Mouse (Mus musculus) heart, embryonic 11.5 days (tissue): Measurements from ENCODE around the gene Rasd2. TPM values are rescaled to one million over a fixed set of nuclear protein-coding genes. Genes with fewer than 3 reads are reported as not detected.
A peak's percentile ranks its signal among the peaks of the same experiment; 100 is the strongest.

Experiments used
- ATAC-seq: fragments of 200-750 bp; cut with Nextera tagmentation; replicated peaks from 2 replicates; pipeline ENCODE4 v1.8.0; 2017; ENCODE audit warnings: moderate library complexity; ENCODE audit not compliant: insufficient number of reproducible peaks, low FRiP score, low TSS enrichment
- H3K27ac ChIP-seq: fragments of 300-500 bp; sonication (generic); 2 replicates; pipeline ENCODE4 v1.5.1; 2014; ENCODE audit warnings: mild to moderate bottlenecking, low read depth, low read length
- H3K27me3 ChIP-seq: fragments of 300-500 bp; sonication (generic); 2 replicates; pipeline ENCODE4 v1.6.1; 2014; ENCODE audit warnings: mild to moderate bottlenecking, low read length, mixed read lengths; ENCODE audit not compliant: control insufficient read depth, insufficient read depth
- H3K36me3 ChIP-seq: fragments of 300-500 bp; sonication (generic); 2 replicates; pipeline ENCODE4 v1.6.1; 2014; ENCODE audit warnings: mild to moderate bottlenecking, low read length, moderate library complexity, mixed read lengths; ENCODE audit not compliant: control insufficient read depth, insufficient read depth
- H3K4me1 ChIP-seq: fragments of 300-500 bp; sonication (generic); 2 replicates; pipeline ENCODE4 v1.6.1; 2014; ENCODE audit warnings: low read length; ENCODE audit not compliant: control insufficient read depth, insufficient read depth
- H3K4me2 ChIP-seq: fragments of 300-500 bp; sonication (generic); 2 replicates; pipeline ENCODE4 v1.6.1; 2014; ENCODE audit warnings: mild to moderate bottlenecking, moderate library complexity
- H3K4me3 ChIP-seq: fragments of 300-500 bp; sonication (generic); 2 replicates; pipeline ENCODE4 v1.5.1; 2014; ENCODE audit warnings: low read depth, low read length
- H3K9ac ChIP-seq: fragments of 300-500 bp; sonication (generic); 2 replicates; pipeline ENCODE4 v1.6.1; 2014; ENCODE audit warnings: mild to moderate bottlenecking, low read depth, low read length, moderate library complexity
- H3K9me3 ChIP-seq: fragments of 300-500 bp; sonication (generic); replicated peaks from 2 replicates; pipeline ENCODE4 v1.6.1; 2016; ENCODE audit warnings: low read length; ENCODE audit not compliant: control insufficient read depth
- WGBS: fragments of 180-500 bp; shearing (Covaris S2); extraction: QIAGEN DNeasy Blood & Tissue Kit; methylation state at CpG from one replicate; pipeline ENCODE4 v1.1.7; 2014; ENCODE audit not compliant: insufficient replicate concordance; 5-methylcytosine and 5-hydroxymethylcytosine counted together
- polyA plus RNA-seq: library from polyadenylated mRNA; unstranded; fragments of >200 nt; fragmentation: Nextera tagmentation; extraction: Ambion mirVana; gene quantifications from 2 replicates; pipeline ENCODE4 v1.2.1, GENCODE M21; 2014

Gene Rasd2
- polyA plus RNA-seq, 1 experiment from 2014 or later = 0.16 TPM

DNA sequence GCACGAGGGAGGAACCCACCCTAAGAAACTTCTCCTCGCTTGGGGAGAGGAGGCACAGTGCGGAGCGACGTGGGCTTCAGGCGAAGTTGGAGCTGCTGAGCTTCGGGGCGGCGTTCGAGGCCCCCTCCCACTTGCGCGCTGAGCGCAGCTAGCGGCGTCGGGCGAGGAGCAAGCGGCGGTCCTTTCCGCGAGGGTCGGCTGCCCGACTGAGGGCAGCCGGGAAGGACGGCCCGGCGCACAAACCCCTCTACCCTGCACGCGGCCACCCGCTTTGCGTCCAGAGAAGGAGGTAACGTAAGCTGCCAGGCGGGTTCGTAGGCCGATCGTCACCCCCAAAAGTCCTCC lies 465 bp upstream of the Rasd2 start:
- H3K4me3 ChIP-seq = peak overlapping the region; percentile 55
- peaks cover 7% of the 10 kb centered on the region for H3K4me1 ChIP-seq
- H3K27me3 ChIP-seq = peaks cover 62% of the 10 kb centered on the region
- ATAC-seq = no peak; the same call in 1 of the 2 replicates
- no peaks in the 10 kb centered on the region for H3K9me3 ChIP-seq
- no peak overlapping the region for H3K27ac ChIP-seq
- H3K4me2 ChIP-seq = peak overlapping the region; percentile 97
- under 1% methylated on average over 36 of the region's 36 CpGs for WGBS
- peak overlapping the region; percentile 28; the same call in 1 of the 2 replicates for H3K9ac ChIP-seq
- no peaks in the 10 kb centered on the region for H3K36me3 ChIP-seq

DNA sequence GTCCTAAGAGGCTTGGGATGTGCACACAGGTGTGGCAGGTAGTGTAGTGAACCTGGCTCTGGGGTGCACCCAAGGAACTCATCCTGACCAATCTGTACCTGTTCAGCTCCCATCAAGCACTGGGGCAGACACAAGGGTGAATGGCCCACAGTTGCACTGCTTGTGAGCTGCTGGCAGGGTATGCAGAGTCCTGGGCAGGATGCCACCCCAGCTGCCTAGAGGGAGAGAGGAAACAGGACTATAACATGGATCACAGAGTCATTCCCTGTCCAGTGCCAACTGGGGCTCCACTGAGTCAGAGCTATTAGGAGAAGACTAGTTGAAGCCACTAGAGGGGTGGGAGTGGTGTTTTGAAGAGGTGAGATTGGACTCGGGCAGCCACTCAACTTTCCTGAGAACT lies 1.3 kb downstream of the Rasd2 start:
- WGBS = 50% methylated on average over 1 of the region's 1 CpGs
- Histone ChIP-seq H3K4me3 (no peak overlapping the region), H3K9me3 (no peaks in the 10 kb centered on the region), H3K4me2 (no peak overlapping the region), H3K9ac (no peak overlapping the region), H3K36me3 (no peaks in the 10 kb centered on the region), H3K4me1 (peaks cover 7% of the 10 kb centered on the region), H3K27ac (no peak overlapping the region), H3K27me3 (peaks cover 62% of the 10 kb centered on the region)
- ATAC-seq = no peak

DNA sequence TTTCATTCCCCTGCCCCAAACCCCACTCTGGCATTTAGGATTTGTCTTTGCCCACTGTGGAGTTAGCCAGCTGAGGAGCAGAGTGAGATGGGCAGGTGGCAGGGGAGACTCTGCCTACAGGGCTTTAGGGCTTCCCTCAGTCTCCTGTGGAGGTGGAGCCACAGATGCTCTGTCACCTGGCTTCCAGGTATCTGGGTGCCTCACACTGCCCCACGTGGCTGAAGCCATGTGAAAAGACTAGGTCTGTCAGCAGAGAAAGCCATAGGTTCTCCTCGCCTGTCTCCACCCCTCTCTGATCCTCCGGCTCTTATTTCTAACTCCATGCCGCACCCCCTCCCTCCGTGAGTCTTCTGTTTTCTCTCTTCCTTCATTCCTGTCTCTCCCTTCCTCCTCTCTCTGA lies 2.2 kb downstream of the Rasd2 start:
- Histone ChIP-seq H3K9me3 (no peaks in the 10 kb centered on the region), H3K4me2 (no peak overlapping the region), H3K36me3 (no peaks in the 10 kb centered on the region), H3K27ac (no peak overlapping the region), H3K4me3 (no peak overlapping the region), H3K4me1 (peaks cover 7% of the 10 kb centered on the region), H3K27me3 (peaks cover 58% of the 10 kb centered on the region), H3K9ac (no peak overlapping the region)
- WGBS = 8% methylated on average over 5 of the region's 5 CpGs
- ATAC-seq = no peak

DNA sequence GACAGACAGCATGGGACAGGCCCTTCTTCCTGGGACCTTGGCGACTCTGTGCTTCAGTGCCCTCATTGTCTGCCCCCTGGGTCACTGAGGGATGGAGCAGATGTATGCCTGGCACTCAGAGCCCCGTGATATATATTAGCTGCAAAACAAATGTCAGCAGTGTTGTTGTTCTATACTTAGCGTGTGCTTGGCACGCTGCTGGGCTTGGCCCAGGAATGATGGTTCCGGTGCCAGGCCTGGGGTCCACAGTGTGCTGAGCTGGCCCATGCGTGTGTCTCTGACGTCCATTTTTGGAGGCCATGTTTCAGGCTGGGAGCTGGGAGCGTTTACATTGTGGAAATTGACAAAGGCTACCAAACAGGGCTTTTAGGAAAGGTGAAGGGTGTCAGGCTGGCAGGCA lies 3.1 kb downstream of the Rasd2 start:
- Histone ChIP-seq H3K27me3 (peaks cover 54% of the 10 kb centered on the region), H3K27ac (no peak overlapping the region)
- WGBS = 84% methylated on average over 8 of the region's 8 CpGs

DNA sequence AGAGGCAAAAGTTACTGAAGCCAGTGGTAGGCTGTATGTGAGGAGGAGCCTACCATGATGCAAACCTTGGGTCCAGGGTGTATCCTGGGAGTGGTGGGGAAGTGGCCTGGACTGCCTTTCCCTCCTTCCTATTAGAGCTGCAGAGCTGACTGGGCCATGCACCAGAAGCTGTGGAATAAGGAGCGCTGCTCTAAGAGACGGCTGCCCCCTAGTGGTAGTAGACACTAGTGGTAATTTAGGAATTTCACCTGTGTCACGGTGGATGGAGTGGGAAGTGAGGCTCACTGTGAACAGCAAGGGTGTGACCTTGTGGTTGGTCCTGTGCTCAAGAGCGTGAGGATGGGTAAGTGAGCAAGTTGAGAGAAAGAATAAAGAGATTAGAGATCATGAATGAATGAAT lies 4.2 kb downstream of the Rasd2 start:
- Histone ChIP-seq H3K4me2 (no peak overlapping the region), H3K4me1 (peaks cover 7% of the 10 kb centered on the region), H3K27ac (no peak overlapping the region), H3K36me3 (no peaks in the 10 kb centered on the region), H3K9ac (no peak overlapping the region), H3K4me3 (no peak overlapping the region), H3K27me3 (peaks cover 45% of the 10 kb centered on the region), H3K9me3 (no peaks in the 10 kb centered on the region)
- 13% methylated on average over 4 of the region's 4 CpGs for WGBS
- no peak for ATAC-seq

More for the DNA sequence above, 3.1 kb downstream of the Rasd2 start:
- Histone ChIP-seq H3K4me2 (no peak overlapping the region), H3K9ac (no peak overlapping the region), H3K36me3 (no peaks in the 10 kb centered on the region), H3K9me3 (no peaks in the 10 kb centered on the region), H3K4me3 (no peak overlapping the region), H3K4me1 (peaks cover 7% of the 10 kb centered on the region)
- ATAC-seq = no peak

DNA sequence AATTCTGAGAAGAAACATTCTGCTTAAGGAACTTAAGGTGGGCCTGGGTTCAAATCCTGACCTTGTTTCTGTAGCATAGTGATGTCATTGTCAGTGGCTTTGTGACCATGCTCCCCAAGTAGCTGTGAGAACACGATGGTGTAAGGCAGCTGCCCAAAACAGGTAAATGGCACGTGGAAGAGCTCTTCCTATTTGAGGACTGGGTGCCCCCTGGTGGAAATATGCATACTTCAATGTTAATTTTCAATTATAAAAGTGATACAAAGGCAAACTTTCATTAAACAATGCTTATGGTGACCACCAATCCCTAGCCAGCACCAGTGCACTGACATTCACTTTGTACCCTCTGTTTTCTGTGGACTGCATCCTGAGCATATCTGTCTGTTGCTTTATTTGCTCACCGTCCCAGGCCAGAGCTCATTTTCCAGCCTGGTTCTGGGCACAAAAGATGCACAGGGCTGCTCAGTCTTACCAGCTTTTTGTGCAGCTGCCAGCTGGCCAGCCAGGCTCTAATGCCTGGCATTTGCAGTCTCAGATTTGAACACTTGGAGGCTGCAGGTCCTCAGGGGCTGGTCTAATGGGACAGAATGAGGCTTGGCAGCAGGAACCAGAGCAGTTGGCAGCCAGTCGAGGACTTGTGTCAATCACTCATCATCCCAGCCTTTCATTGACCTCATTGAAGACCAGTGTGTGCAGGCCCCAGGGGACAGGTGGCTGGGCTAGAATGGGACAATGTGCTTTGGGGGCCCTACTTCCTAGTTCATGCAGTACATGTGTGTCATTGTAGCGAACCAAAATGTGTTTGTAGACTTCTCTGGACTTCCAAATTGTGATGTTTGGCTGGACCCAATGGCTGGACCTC lies 6.4 kb downstream of the Rasd2 start:
- ATAC-seq = no peak
- Histone ChIP-seq H3K9me3 (no peaks in the 10 kb centered on the region), H3K27me3 (peaks cover 23% of the 10 kb centered on the region), H3K36me3 (no peaks in the 10 kb centered on the region), H3K9ac (no peak overlapping the region), H3K4me3 (no peak overlapping the region), H3K4me1 (no peaks in the 10 kb centered on the region), H3K4me2 (no peak overlapping the region), H3K27ac (no peak overlapping the region)
- WGBS = 55% methylated on average over 5 of the region's 5 CpGs

DNA sequence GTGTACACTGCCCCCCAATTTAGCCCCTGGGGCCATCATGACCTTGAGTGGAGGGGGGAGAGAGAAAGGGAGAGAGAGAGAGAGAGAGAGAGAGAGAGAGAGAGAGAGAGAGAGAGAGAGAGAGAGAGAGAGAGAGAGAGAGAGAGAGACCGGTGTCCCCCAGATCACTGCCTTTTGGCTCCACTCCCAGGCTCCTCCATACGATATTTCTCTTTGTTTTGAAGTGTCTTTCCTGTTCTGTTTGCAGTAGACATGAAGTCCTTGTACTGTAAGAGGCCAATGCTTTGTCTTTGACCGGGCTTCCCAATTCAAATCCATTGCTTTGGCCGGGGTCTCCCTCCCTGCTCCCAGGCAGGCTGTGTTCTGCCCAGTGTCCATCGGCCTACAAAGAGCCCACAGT lies 8.9 kb downstream of the Rasd2 start:
- Histone ChIP-seq H3K36me3 (no peaks in the 10 kb centered on the region), H3K4me3 (no peak overlapping the region), H3K4me1 (no peaks in the 10 kb centered on the region), H3K9ac (no peak overlapping the region), H3K27ac (no peak overlapping the region), H3K4me2 (no peak overlapping the region), H3K27me3 (no peaks in the 10 kb centered on the region; the same call in 1 of the 2 replicates), H3K9me3 (no peaks in the 10 kb centered on the region)
- ATAC-seq = no peak
- 81% methylated on average over 5 of the region's 5 CpGs for WGBS

DNA sequence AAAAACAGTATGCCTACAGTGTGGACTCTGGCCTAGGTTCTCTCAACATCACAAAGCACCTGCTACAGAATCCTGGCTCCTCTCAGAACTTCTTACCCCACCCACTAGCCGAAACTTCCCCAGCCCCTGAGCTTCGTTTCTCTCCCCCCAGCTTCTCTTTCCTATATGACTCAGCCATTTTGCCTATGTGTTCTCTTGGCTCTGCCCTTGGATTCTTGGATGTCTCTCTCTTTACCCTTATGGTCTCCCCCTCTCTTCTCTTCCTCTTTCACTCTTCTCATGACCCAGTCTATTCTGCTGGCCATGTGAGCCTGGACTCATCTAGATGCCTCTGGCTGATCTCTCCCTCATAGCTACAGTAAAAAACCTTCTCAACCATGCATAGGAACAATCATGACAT lies 13.0 kb downstream of the Rasd2 start:
- H3K36me3 ChIP-seq = no peaks in the 10 kb centered on the region
- H3K9me3 ChIP-seq = no peaks in the 10 kb centered on the region
- H3K4me3 ChIP-seq = no peak overlapping the region
- H3K27me3 ChIP-seq = no peaks in the 10 kb centered on the region
- no peak overlapping the region for H3K27ac ChIP-seq
- H3K4me2 ChIP-seq = no peak overlapping the region
- no peaks in the 10 kb centered on the region for H3K4me1 ChIP-seq
- no peak overlapping the region for H3K9ac ChIP-seq
- 69% methylated on average over 2 of the region's 2 CpGs for WGBS
- no peak for ATAC-seq
